Mouse (Mus musculus): ENCODE measurements around the gene Tmem208. TPM values are rescaled to one million over a fixed set of nuclear protein-coding genes. Genes with fewer than 3 reads are reported as not detected.
"Not testable (repeated sequence)": the region's sequence is repeated elsewhere in the genome, so short reads cannot be mapped to it uniquely, and the experiment has no call there.

The Tmem208 gene
- total and polyA plus RNA-seq, 3 experiments = 76.2 to 133 (median 88.1) TPM

- dilution Hi-C loops (cut with MboI; ENCODE audit: extremely low pct_ligation_motif_present, extremely low pct_unique_long_range_greater_than_20kb, low sequenced_read_pairs) (no loop called here), in situ Hi-C loops (cut with MboI; ENCODE audit: low pct_ligation_motif_present, low pct_unique_long_range_greater_than_20kb, low sequenced_read_pairs) (loop anchor here (5.0 kb wide), 1 partner anchor 33 kb away; the partner anchor contains the start of gene B3gnt9)
- Histone ChIP-seq H3K79me2 (replicated peaks; ENCODE audit: control insufficient read depth, extremely low read depth, insufficient read depth, poor library complexity, severe bottlenecking) (no peaks in the 10 kb centered on the region), H3K36me3 (replicated peaks in 1 of 2; ENCODE audit: control insufficient read depth in 1 of 2, insufficient read depth in 1 of 2, low read length in 1 of 2) (peaks cover 0 to 19% of the 10 kb centered on the region in 2 experiments), H3K4me2 (ENCODE audit: insufficient read depth, low read depth, poor library complexity, severe bottlenecking) (no peak overlapping the region), H3K4me1 (ENCODE audit: control insufficient read depth in 1 of 2, insufficient read depth in 2 of 2) (peaks cover 13 to 36% of the 10 kb centered on the region in 2 experiments), H3K27ac (ENCODE audit: insufficient read depth, low read depth) (no peak overlapping the region), H3K27me3 (replicated peaks) (no peaks in the 10 kb centered on the region), H3K9ac (ENCODE audit: insufficient read depth, low read depth) (no peak overlapping the region), H3K9me3 (replicated peaks; ENCODE audit: low read length) (no peaks in the 10 kb centered on the region), H3K4me3 (replicated peaks in 1 of 3; ENCODE audit: low read depth in 2 of 3, low read length in 2 of 3, poor library complexity in 1 of 3) (no peak overlapping the region)
- DNase-seq (ENCODE audit: extremely low read depth) = peak; percentile 89
- 0 out of 2 replicates have a peak, but pooled peaks have one; percentile 16 for TF ChIP-seq MAX (IDR thresholded peaks at IDR 0.05; ENCODE audit: low read length)
- peak; percentile 60 to 87 for TF ChIP-seq CTCF (conservative IDR thresholded peaks at IDR 0.05 in 1 of 2, IDR thresholded peaks at IDR 0.05 in 1 of 2; ENCODE audit: low read depth in 2 of 2, low read length in 2 of 2)
- peak; percentile 49 for TF ChIP-seq RAD21 (IDR thresholded peaks at IDR 0.05; ENCODE audit: low read depth, low read length)
- TF ChIP-seq SMC3 (IDR thresholded peaks at IDR 0.05; ENCODE audit: low read depth, low read length) = peak; percentile 77
- no peak for TF ChIP-seq POLR2A (IDR thresholded peaks at IDR 0.05; ENCODE audit: low read depth, low read length)
- TF ChIP-seq MXI1 (IDR thresholded peaks at IDR 0.05; ENCODE audit: low read depth, low read length) = peak; percentile 91
- TF ChIP-seq SIN3A (IDR thresholded peaks at IDR 0.05; ENCODE audit: low read length) = peak; percentile 96
- TF ChIP-seq ELF1 (IDR thresholded peaks at IDR 0.05; ENCODE audit: low read depth, low read length) = 0 out of 2 replicates have a peak, but pooled peaks have one; percentile 8
- no peak for TF ChIP-seq NRF1 (IDR thresholded peaks at IDR 0.05; ENCODE audit: low read depth, low read length)
- no peak for TF ChIP-seq UBTF (IDR thresholded peaks at IDR 0.05; ENCODE audit: low read depth, low read length)
- TF ChIP-seq IRF4 (IDR thresholded peaks at IDR 0.05; ENCODE audit: low read depth, low read length) = 0 out of 2 replicates have a peak, but pooled peaks have one; percentile 22
- TF ChIP-seq JUND (conservative IDR thresholded peaks at IDR 0.05; ENCODE audit: low read depth, low read length) = no peak
These were observed 35.4 kb upstream of the Tmem208 start for GRCm38 (mm10) chr8:105290554-105291314.

- H3K9ac ChIP-seq (ENCODE audit: insufficient read depth, low read depth); H3K27ac ChIP-seq (ENCODE audit: insufficient read depth, low read depth); H3K9me3 ChIP-seq (replicated peaks; ENCODE audit: low read length); H3K4me3 ChIP-seq (replicated peaks in 1 of 3; ENCODE audit: low read depth in 2 of 3, low read length in 2 of 3, poor library complexity in 1 of 3); H3K27me3 ChIP-seq (replicated peaks); dilution Hi-C loops (cut with MboI; ENCODE audit: extremely low pct_ligation_motif_present, extremely low pct_unique_long_range_greater_than_20kb, low sequenced_read_pairs); H3K4me2 ChIP-seq (ENCODE audit: insufficient read depth, low read depth, poor library complexity, severe bottlenecking); H3K79me2 ChIP-seq (replicated peaks; ENCODE audit: control insufficient read depth, extremely low read depth, insufficient read depth, poor library complexity, severe bottlenecking); DNase-seq (ENCODE audit: extremely low read depth): not testable (repeated sequence)
- in situ Hi-C loops (cut with MboI; ENCODE audit: low pct_ligation_motif_present, low pct_unique_long_range_greater_than_20kb, low sequenced_read_pairs) = loop anchor here (5.0 kb wide), 1 partner anchor 34 kb away; the partner anchor contains the start of gene B3gnt9
- peaks cover 13 to 40% of the 10 kb centered on the region in 2 experiments for H3K4me1 ChIP-seq (ENCODE audit: control insufficient read depth in 1 of 2, insufficient read depth in 2 of 2)
- peaks cover 0 to 15% of the 10 kb centered on the region in 2 experiments for H3K36me3 ChIP-seq (replicated peaks in 1 of 2; ENCODE audit: control insufficient read depth in 1 of 2, insufficient read depth in 1 of 2, low read length in 1 of 2)
These were observed 34.8 kb upstream of the Tmem208 start for GRCm38 (mm10) chr8:105291364-105291763.

- H3K4me3 ChIP-seq (replicated peaks in 1 of 3; ENCODE audit: low read depth in 2 of 3, low read length in 2 of 3, poor library complexity in 1 of 3); H3K27ac ChIP-seq (ENCODE audit: insufficient read depth, low read depth); H3K79me2 ChIP-seq (replicated peaks; ENCODE audit: control insufficient read depth, extremely low read depth, insufficient read depth, poor library complexity, severe bottlenecking); DNase-seq (ENCODE audit: extremely low read depth); dilution Hi-C loops (cut with MboI; ENCODE audit: extremely low pct_ligation_motif_present, extremely low pct_unique_long_range_greater_than_20kb, low sequenced_read_pairs); H3K9me3 ChIP-seq (replicated peaks; ENCODE audit: low read length); H3K4me2 ChIP-seq (ENCODE audit: insufficient read depth, low read depth, poor library complexity, severe bottlenecking); H3K9ac ChIP-seq (ENCODE audit: insufficient read depth, low read depth); H3K27me3 ChIP-seq (replicated peaks): not testable (repeated sequence)
- H3K4me1 ChIP-seq (ENCODE audit: control insufficient read depth in 1 of 2, insufficient read depth in 2 of 2) = peaks cover 13 to 40% of the 10 kb centered on the region in 2 experiments
- in situ Hi-C loops (cut with MboI; ENCODE audit: low pct_ligation_motif_present, low pct_unique_long_range_greater_than_20kb, low sequenced_read_pairs) = loop anchor here (5.0 kb wide), 1 partner anchor 35 kb away; the partner anchor contains the start of gene B3gnt9
- TF ChIP-seq MYC (IDR thresholded peaks at IDR 0.05; ENCODE audit: low read depth, low read length) (peak; percentile 64; the same call in 1 of the 2 replicates), CTCF (conservative IDR thresholded peaks at IDR 0.05 in 1 of 2, IDR thresholded peaks at IDR 0.05 in 1 of 2; ENCODE audit: low read depth in 2 of 2, low read length in 2 of 2) (peak in 1 of 2 experiments; percentile 42; a peak in 2 of 4 replicates), RAD21 (IDR thresholded peaks at IDR 0.05; ENCODE audit: low read depth, low read length) (peak; percentile 12)
- peaks cover 0 to 13% of the 10 kb centered on the region in 2 experiments for H3K36me3 ChIP-seq (replicated peaks in 1 of 2; ENCODE audit: control insufficient read depth in 1 of 2, insufficient read depth in 1 of 2, low read length in 1 of 2)
These were observed 34.4 kb upstream of the Tmem208 start for GRCm38 (mm10) chr8:105291802-105292201.
